Mouse (Mus musculus): ENCODE data around the gene Hsd11b1.

Gene Hsd11b1

GRCm38 (mm10) chr1:193263955-193264598 is at the start of gene Hsd11b1:
TSS of gene Hsd11b1 (minus strand) at chr1:193264075.
- no peak for DNase-seq

- peak; percentile 89 to 90 for DNase-seq
Observed at GRCm38 (mm10) chr1:193311596-193311995, 47.7 kb upstream of the Hsd11b1 start.

- DNase-seq: no peak
Observed at GRCm38 (mm10) chr1:193310519-193311085, 46.7 kb upstream of the Hsd11b1 start.

GRCm38 (mm10) chr1:193309785-193310518 is 46.1 kb upstream of the Hsd11b1 start:
- DNase-seq: no peak

- no peak for DNase-seq
Observed at GRCm38 (mm10) chr1:193306832-193307231, 43.0 kb upstream of the Hsd11b1 start.

GRCm38 (mm10) chr1:193305386-193305785 is 41.5 kb upstream of the Hsd11b1 start:
- DNase-seq: no peak

GRCm38 (mm10) chr1:193303096-193303495 is 39.2 kb upstream of the Hsd11b1 start:
- DNase-seq: no peak

- no peak for DNase-seq
Observed at GRCm38 (mm10) chr1:193302093-193302405, 38.2 kb upstream of the Hsd11b1 start.

GRCm38 (mm10) chr1:193301216-193302092 is 37.6 kb upstream of the Hsd11b1 start:
- no peak for DNase-seq

- no peak for DNase-seq
Observed at GRCm38 (mm10) chr1:193299995-193300394, 36.1 kb upstream of the Hsd11b1 start.

GRCm38 (mm10) chr1:193298141-193298765 is 34.4 kb upstream of the Hsd11b1 start:
- DNase-seq: no peak

- DNase-seq: no peak
Observed at GRCm38 (mm10) chr1:193295920-193296319, 32.0 kb upstream of the Hsd11b1 start.

- peak in 1 of 2 experiments; percentile 20 for DNase-seq
Observed at GRCm38 (mm10) chr1:193293926-193294325, 30.1 kb upstream of the Hsd11b1 start.

GRCm38 (mm10) chr1:193293039-193293438 is 29.2 kb upstream of the Hsd11b1 start:
- DNase-seq: no peak

- DNase-seq: no peak
Observed at GRCm38 (mm10) chr1:193290686-193291085, 26.8 kb upstream of the Hsd11b1 start.

- peak; percentile 66 to 70 for DNase-seq
Observed at GRCm38 (mm10) chr1:193289914-193290313, 26.0 kb upstream of the Hsd11b1 start.

- DNase-seq: peak; percentile 18 to 38
Observed at GRCm38 (mm10) chr1:193289076-193289475, 25.2 kb upstream of the Hsd11b1 start.

GRCm38 (mm10) chr1:193287578-193287977 is 23.7 kb upstream of the Hsd11b1 start:
- no peak for DNase-seq

- DNase-seq: peak; percentile 29 to 46
Observed at GRCm38 (mm10) chr1:193285766-193286325, 22.0 kb upstream of the Hsd11b1 start.

GRCm38 (mm10) chr1:193284228-193284779 is 20.4 kb upstream of the Hsd11b1 start:
- no peak for DNase-seq

- DNase-seq: no peak
Observed at GRCm38 (mm10) chr1:193281344-193281743, 17.5 kb upstream of the Hsd11b1 start.

GRCm38 (mm10) chr1:193279492-193279891 is 15.6 kb upstream of the Hsd11b1 start:
- DNase-seq: no peak

All from kidney, adult 8-10 months (tissue).